Mouse (Mus musculus) CH12.LX (cell line): ENCODE data around the gene Fam229b.

ENCODE experiments used
- CHD2 ChIP-seq: IDR thresholded peaks from 2 replicates; pipeline ENCODE4 v1.6.1; 2011; ENCODE audit warnings: low read length, improper control_type of control experiment
- CTCF ChIP-seq, 2 experiments: IDR thresholded peaks in 1 of 2; conservative IDR thresholded peaks in 1 of 2; 2 replicates each; pipeline ENCODE4 v1.5.1; 2011 to 2012; ENCODE audit warnings: low read depth in 2 of 2, low read length in 2 of 2, improper control_type of control experiment in 1 of 2, inconsistent platforms in 1 of 2, mild to moderate bottlenecking in 1 of 2, moderate library complexity in 1 of 2
- ETS1 ChIP-seq: conservative IDR thresholded peaks from 2 replicates; pipeline ENCODE4 v1.6.1; 2012; ENCODE audit warnings: low read depth, mild to moderate bottlenecking, inconsistent platforms, low read length, improper control_type of control experiment, moderate library complexity
- MAFK ChIP-seq: IDR thresholded peaks from 2 replicates; pipeline ENCODE4 v1.6.1; 2011; ENCODE audit warnings: low read length, improper control_type of control experiment; ENCODE audit not compliant: insufficient replicate concordance
- MAX ChIP-seq: IDR thresholded peaks from 2 replicates; pipeline ENCODE4 v1.6.1; 2011; ENCODE audit warnings: low read length, improper control_type of control experiment
- POLR2A ChIP-seq: IDR thresholded peaks from 2 replicates; pipeline ENCODE4 v1.6.1; 2011; ENCODE audit warnings: low read depth, mild to moderate bottlenecking, improper control_type of control experiment, low read length
- RAD21 ChIP-seq: IDR thresholded peaks from 2 replicates; pipeline ENCODE4 v1.6.1; 2011; ENCODE audit warnings: low read depth, mild to moderate bottlenecking, low read length, improper control_type of control experiment, moderate library complexity
- TCF12 ChIP-seq: IDR thresholded peaks from 2 replicates; pipeline ENCODE4 v1.6.1; 2014; ENCODE audit warnings: low read depth, mild to moderate bottlenecking, inconsistent platforms, low read length, improper control_type of control experiment
- ZMIZ1 ChIP-seq: IDR thresholded peaks from 2 replicates; pipeline ENCODE4 v1.6.1; 2012; ENCODE audit warnings: low read depth, mild to moderate bottlenecking, inconsistent platforms, low read length, improper control_type of control experiment

GRCm38 (mm10) chr10:39106935-39107334 lies 26.8 kb downstream of the Fam229b start:
- TF ChIP-seq CHD2: no peak
- TF ChIP-seq TCF12: no peak
- no peak for TF ChIP-seq RAD21
- no peak for TF ChIP-seq MAFK
- no peak for TF ChIP-seq POLR2A
- no peak for TF ChIP-seq MAX
- no peak for TF ChIP-seq CTCF (conservative IDR thresholded peaks at IDR 0.05 in 1 of 2, IDR thresholded peaks at IDR 0.05 in 1 of 2; ENCODE audit: low read depth in 2 of 2, low read length in 2 of 2)
- no peak for TF ChIP-seq ZMIZ1
- no peak for TF ChIP-seq ETS1
